Mouse (Mus musculus) midbrain, postnatal 0 days (tissue): Measurements from ENCODE around the gene Olfr107. TPM values are rescaled to one million over a fixed set of nuclear protein-coding genes. Genes with fewer than 3 reads are reported as not detected.

Experiments
- ATAC-seq: fragments of 200-750 bp; cut with Nextera tagmentation; 2 replicates; pipeline ENCODE4 v1.8.0; 2017; ENCODE audit warnings: moderate number of reproducible peaks, mild to moderate bottlenecking, moderate TSS enrichment, moderate library complexity; ENCODE audit not compliant: low FRiP score
- DNase-seq: peaks from one replicate; pipeline ENCODE4 v3.0.0-alpha.2; 2015; ENCODE audit warnings: low spot score
- H3K27ac ChIP-seq: fragments of 300-500 bp; sonication (generic); 2 replicates; pipeline ENCODE4 v1.5.1; 2014; ENCODE audit warnings: low read depth, mild to moderate bottlenecking, low read length, mixed read lengths
- H3K27me3 ChIP-seq: fragments of 300-500 bp; sonication (generic); 2 replicates; pipeline ENCODE4 v1.6.1; 2014; ENCODE audit warnings: low read length, control low read depth, mixed read lengths; ENCODE audit not compliant: insufficient read depth
- H3K36me3 ChIP-seq: fragments of 300-500 bp; sonication (generic); 2 replicates; pipeline ENCODE4 v1.6.1; 2014; ENCODE audit warnings: low read length, control low read depth, mixed read lengths; ENCODE audit not compliant: insufficient read depth
- H3K4me1 ChIP-seq: fragments of 300-500 bp; sonication (generic); 2 replicates; pipeline ENCODE4 v1.6.1; 2014; ENCODE audit warnings: mild to moderate bottlenecking, control low read depth, antibody characterized with exemption, low read length, mixed read lengths; ENCODE audit not compliant: insufficient read depth
- H3K4me2 ChIP-seq: fragments of 300-500 bp; sonication (generic); 2 replicates; pipeline ENCODE4 v1.6.1; 2014; ENCODE audit warnings: low read depth, mild to moderate bottlenecking, low read length, mixed read lengths; ENCODE audit not compliant: poor library complexity, severe bottlenecking
- H3K4me3 ChIP-seq: fragments of 300-500 bp; sonication (generic); 2 replicates; pipeline ENCODE4 v1.5.1; 2014; ENCODE audit warnings: low read depth, mild to moderate bottlenecking, low read length, moderate library complexity
- H3K9ac ChIP-seq: fragments of 300-500 bp; sonication (generic); replicated peaks from 2 replicates; pipeline ENCODE4 v1.6.1; 2014; ENCODE audit warnings: mild to moderate bottlenecking, low read length, moderate library complexity, mixed read lengths; ENCODE audit not compliant: poor library complexity, severe bottlenecking
- H3K9me3 ChIP-seq: fragments of 300-500 bp; sonication (generic); 2 replicates; pipeline ENCODE4 v1.6.1; 2016; ENCODE audit warnings: low read length, control low read depth
- CTCF ChIP-seq: IDR thresholded peaks from 2 replicates; pipeline ENCODE4 v1.5.1; 2016; ENCODE audit warnings: antibody characterized with exemption, mild to moderate bottlenecking
- WGBS: fragments of 180-500 bp; shearing (Covaris S2); extraction: QIAGEN DNeasy Blood & Tissue Kit; methylation state at CpG from one replicate; pipeline ENCODE4 v1.1.7; 2014; 5-methylcytosine and 5-hydroxymethylcytosine counted together
- polyA plus RNA-seq: library from polyadenylated mRNA; unstranded; fragments of >200 nt; fragmentation: Nextera tagmentation; extraction: Ambion mirVana; gene quantifications from 2 replicates; pipeline ENCODE4 v1.2.1, GENCODE M21; 2015
- total RNA-seq: library from RNA; depleted of rRNA; stranded (reverse); fragments of >200 nt; gene quantifications from 2 replicates; pipeline ENCODE4 v1.2.3, GENCODE M21; 2014; rRNA removed

Gene Olfr107
- total RNA-seq (not detected in 2 replicates), polyA plus RNA-seq (not detected in 2 replicates)

DNA sequence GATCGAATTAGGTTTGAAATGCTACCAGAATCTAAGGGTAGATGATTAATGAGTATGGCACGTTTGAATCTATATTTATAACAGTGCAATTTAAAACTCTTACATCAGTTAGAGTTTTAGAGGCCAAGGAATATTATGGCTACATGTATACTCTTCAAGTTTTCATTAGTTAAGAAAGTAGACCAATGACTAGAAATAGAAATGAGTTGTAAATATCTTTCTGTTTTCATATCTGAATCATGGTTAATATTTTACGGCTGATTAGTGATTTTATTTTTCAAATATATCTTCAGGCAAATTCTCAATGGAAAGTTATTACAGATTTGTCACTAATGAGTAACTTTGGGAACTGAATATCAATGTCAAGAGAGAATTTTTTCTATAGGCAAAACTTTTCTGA is at the start of gene Olfr107:
TSS of gene Olfr107 (plus strand) at position 301 of the 400 bp plus-strand sequence.
- no peak for DNase-seq
- no peak within 1 kb of the TSS for H3K27ac ChIP-seq
- TF ChIP-seq CTCF: no peak
- ATAC-seq: no peak
- WGBS: 84% methylated on average over 3 of the region's 3 CpGs
- no peak within 1 kb of the TSS for H3K9ac ChIP-seq
- H3K4me3 ChIP-seq: no peak within 1 kb of the TSS
- H3K4me2 ChIP-seq: no peak within 1 kb of the TSS
- H3K36me3 ChIP-seq: no peaks in the 10 kb centered on the region
- no peaks in the 10 kb centered on the region for H3K27me3 ChIP-seq
- H3K4me1 ChIP-seq: no peaks in the 10 kb centered on the region
- H3K9me3 ChIP-seq: no peaks in the 10 kb centered on the region

DNA sequence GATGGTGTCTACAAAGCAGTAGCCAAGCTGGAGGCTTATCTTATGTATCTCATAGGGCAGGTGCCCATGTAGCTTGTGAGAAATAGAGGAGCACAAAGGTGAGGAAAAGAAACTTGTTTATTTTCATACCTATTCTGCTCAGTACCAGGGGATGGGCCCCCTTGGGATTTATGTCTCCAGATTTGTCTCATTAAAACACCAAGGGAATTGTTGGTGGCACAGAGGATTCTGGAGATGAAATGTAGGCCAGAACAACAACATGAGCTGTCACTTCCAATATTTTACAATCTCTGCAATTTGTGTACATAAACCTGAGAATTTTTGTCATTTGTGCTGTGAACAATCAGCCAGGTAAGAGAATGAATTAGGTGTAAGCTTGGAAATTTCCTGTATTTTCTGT is 39.7 kb upstream of the Olfr107 start, which contains the start of gene Olfr104-ps:
TSS of gene Olfr104-ps (plus strand) at position 301 of the 400 bp plus-strand sequence.
- no peak for TF ChIP-seq CTCF
- no peak within 1 kb of the TSS for H3K27ac ChIP-seq
- no peak for ATAC-seq

DNA sequence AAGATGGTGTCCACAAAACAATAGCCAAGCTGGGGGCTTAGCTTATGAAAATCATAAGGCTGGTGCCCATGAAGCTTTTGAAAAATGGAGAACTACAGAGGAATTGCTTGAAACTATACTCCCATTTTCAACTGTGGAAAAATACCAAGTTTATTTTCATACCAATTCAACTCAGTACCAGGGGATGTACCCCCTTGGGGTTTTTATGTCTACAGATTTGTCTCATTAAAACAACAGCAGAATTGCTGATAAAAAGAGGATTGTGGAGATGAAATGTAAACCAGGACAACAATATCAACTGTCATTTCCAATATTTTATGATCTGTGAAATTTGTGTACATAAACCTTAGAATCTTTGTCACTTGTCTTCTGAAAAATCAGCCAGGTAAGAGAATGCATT is 20.3 kb upstream of the Olfr107 start, which contains the start of gene Olfr105-ps:
TSS of gene Olfr105-ps (plus strand) at position 301 of the 400 bp plus-strand sequence.
- no peaks in the 10 kb centered on the region for H3K27me3 ChIP-seq
- H3K4me3 ChIP-seq: no peak within 1 kb of the TSS
- no peak within 1 kb of the TSS for H3K27ac ChIP-seq
- H3K9ac ChIP-seq: no peak within 1 kb of the TSS
- ATAC-seq (no peak), DNase-seq (no peak)
- no peaks in the 10 kb centered on the region for H3K36me3 ChIP-seq
- TF ChIP-seq CTCF: no peak
- no peaks in the 10 kb centered on the region for H3K9me3 ChIP-seq
- H3K4me1 ChIP-seq: no peaks in the 10 kb centered on the region
- H3K4me2 ChIP-seq: no peak within 1 kb of the TSS

More for the DNA sequence above, 39.7 kb upstream of the Olfr107 start, which contains the start of gene Olfr104-ps:
- Histone ChIP-seq H3K4me2 (no peak within 1 kb of the TSS), H3K27me3 (no peaks in the 10 kb centered on the region), H3K9ac (no peak within 1 kb of the TSS), H3K9me3 (no peaks in the 10 kb centered on the region), H3K4me1 (no peaks in the 10 kb centered on the region), H3K36me3 (no peaks in the 10 kb centered on the region), H3K4me3 (no peak within 1 kb of the TSS)
- no peak for DNase-seq

DNA sequence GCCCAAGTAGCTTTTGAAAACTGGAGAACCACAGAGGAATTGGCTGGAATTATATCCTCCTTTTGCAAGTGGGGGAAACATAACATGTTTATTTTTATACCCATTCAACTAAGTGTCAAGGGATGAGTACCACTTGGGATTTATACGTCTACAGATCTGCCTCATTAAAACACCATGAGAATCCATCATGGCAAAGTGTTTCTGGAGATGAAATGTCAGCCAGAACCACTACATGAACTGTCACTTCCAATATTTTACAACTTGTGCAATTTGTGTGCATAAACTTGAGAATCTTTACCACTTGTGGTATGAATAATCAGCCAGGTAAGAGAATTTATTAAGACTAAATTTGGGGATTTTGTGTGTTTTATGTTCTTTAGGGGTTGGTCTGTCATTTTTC is 8.9 kb upstream of the Olfr107 start, which contains the start of gene Olfr106-ps:
TSS of gene Olfr106-ps (plus strand) at position 301 of the 400 bp plus-strand sequence.
- no peaks in the 10 kb centered on the region for H3K27me3 ChIP-seq
- 64% methylated on average over 1 of the region's 1 CpGs for WGBS
- H3K4me3 ChIP-seq: no peak within 1 kb of the TSS
- no peak within 1 kb of the TSS for H3K9ac ChIP-seq
- DNase-seq: no peak
- no peak for ATAC-seq
- H3K4me2 ChIP-seq: no peak within 1 kb of the TSS
- H3K27ac ChIP-seq: no peak within 1 kb of the TSS
- no peak for TF ChIP-seq CTCF
- H3K36me3 ChIP-seq: no peaks in the 10 kb centered on the region
- H3K9me3 ChIP-seq: no peaks in the 10 kb centered on the region
- no peaks in the 10 kb centered on the region for H3K4me1 ChIP-seq

DNA sequence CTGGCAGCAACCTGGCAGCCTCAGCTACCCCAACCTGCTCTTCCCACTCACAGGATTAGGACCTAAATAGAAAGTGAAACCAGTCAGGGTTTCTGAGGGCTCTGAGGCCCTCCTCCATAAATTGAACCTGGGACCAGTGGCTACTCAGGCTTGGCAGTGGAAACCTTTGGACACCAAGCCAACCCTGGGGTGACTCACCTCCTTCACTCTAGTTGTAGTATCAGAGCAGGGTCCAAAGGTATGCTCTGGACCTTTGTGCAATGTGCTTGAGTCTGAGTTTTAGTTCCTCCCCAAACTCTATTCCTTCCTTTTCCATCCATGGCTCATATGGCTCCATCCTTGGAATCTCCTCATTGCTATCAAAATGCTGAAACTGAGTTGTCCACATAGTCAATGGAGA is 14.4 kb downstream of the Olfr107 start:
- no peak for TF ChIP-seq CTCF
- Histone ChIP-seq H3K9me3 (no peaks in the 10 kb centered on the region), H3K9ac (no peak overlapping the region), H3K27ac (no peak overlapping the region), H3K4me1 (no peaks in the 10 kb centered on the region), H3K4me3 (no peak overlapping the region), H3K27me3 (no peaks in the 10 kb centered on the region), H3K4me2 (no peak overlapping the region), H3K36me3 (no peaks in the 10 kb centered on the region)
- DNase-seq (no peak), ATAC-seq (no peak)

DNA sequence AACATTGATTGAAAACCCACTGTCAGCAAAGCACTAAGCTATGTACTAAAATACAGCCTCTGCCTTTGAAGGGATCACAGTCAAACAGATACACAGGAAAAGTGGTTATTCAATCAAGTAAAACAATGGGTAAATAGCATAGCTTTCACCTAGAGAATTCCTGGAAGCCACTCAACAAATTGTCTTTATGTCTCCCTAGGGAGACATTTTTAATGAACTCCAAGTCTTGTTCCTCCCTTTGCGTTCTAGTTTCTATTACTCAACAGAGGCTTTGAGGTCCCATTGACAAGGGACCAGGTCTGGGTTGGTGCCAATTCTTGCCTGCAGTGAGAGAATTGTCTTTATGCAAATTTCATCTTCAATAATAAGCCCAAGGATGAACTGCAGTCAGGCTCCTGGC is 46.2 kb downstream of the Olfr107 start, which contains the start of gene Olfr108:
TSS of gene Olfr108 (plus strand) at position 301 of the 400 bp plus-strand sequence.
- WGBS: 80% methylated on average over 1 of the region's 1 CpGs
- H3K27me3 ChIP-seq: no peaks in the 10 kb centered on the region
- no peak for TF ChIP-seq CTCF
- ATAC-seq (no peak), DNase-seq (no peak)
- H3K27ac ChIP-seq: no peak within 1 kb of the TSS
- no peaks in the 10 kb centered on the region for H3K4me1 ChIP-seq
- H3K4me2 ChIP-seq: no peak within 1 kb of the TSS
- H3K9me3 ChIP-seq: no peaks in the 10 kb centered on the region
- H3K9ac ChIP-seq: no peak within 1 kb of the TSS
- H3K36me3 ChIP-seq: no peaks in the 10 kb centered on the region
- H3K4me3 ChIP-seq: no peak within 1 kb of the TSS

Other genes with a start within 250 kb of the Olfr107 start
- gene Olfr93, start 237.7 kb upstream of the Olfr107 start, total RNA-seq: not detected in 2 replicates
- gene Olfr93, start 237.7 kb upstream of the Olfr107 start, polyA plus RNA-seq: not detected in 2 replicates
- gene Ubd, start 205.3 kb upstream of the Olfr107 start, total RNA-seq: not detected in 2 replicates
- gene Ubd, start 205.3 kb upstream of the Olfr107 start, polyA plus RNA-seq: not detected in 2 replicates
- gene Olfr94, start 198.2 kb upstream of the Olfr107 start, total RNA-seq: not detected in 2 replicates
- gene Olfr94, start 198.2 kb upstream of the Olfr107 start, polyA plus RNA-seq: not detected in 2 replicates
- gene Olfr95, start 186.1 kb upstream of the Olfr107 start, total RNA-seq: not detected in 2 replicates
- gene Olfr95, start 186.1 kb upstream of the Olfr107 start, polyA plus RNA-seq: 0.02 TPM in 1 of 2 replicates, not detected in the other
- gene Olfr96, start 179.1 kb upstream of the Olfr107 start, total RNA-seq: not detected in 2 replicates
- gene Olfr96, start 179.1 kb upstream of the Olfr107 start, polyA plus RNA-seq: not detected in 2 replicates
- not detected in 2 replicates for gene Olfr97, start 161.9 kb upstream of the Olfr107 start, total RNA-seq
- not detected in 2 replicates for gene Olfr97, start 161.9 kb upstream of the Olfr107 start, polyA plus RNA-seq
- gene Olfr98, start 135.5 kb upstream of the Olfr107 start, total RNA-seq: not detected in 2 replicates
- not detected in 2 replicates for gene Olfr98, start 135.5 kb upstream of the Olfr107 start, polyA plus RNA-seq
- gene H2-M3, start 129.0 kb upstream of the Olfr107 start, total RNA-seq: 1.6 TPM in 2 replicates
- 2.5 and 2.6 TPM in 2 replicates for gene H2-M3, start 129.0 kb upstream of the Olfr107 start, polyA plus RNA-seq
- gene Olfr99, start 115.8 kb upstream of the Olfr107 start, total RNA-seq: not detected in 2 replicates
- gene Olfr99, start 115.8 kb upstream of the Olfr107 start, polyA plus RNA-seq: not detected in 2 replicates
- not detected in 2 replicates for gene Olfr101, start 94.9 kb upstream of the Olfr107 start, total RNA-seq
- gene Olfr101, start 94.9 kb upstream of the Olfr107 start, polyA plus RNA-seq: not detected in 2 replicates
- gene Olfr102, start 82.2 kb upstream of the Olfr107 start, total RNA-seq: not detected in 2 replicates
- gene Olfr102, start 82.2 kb upstream of the Olfr107 start, polyA plus RNA-seq: not detected in 2 replicates
- gene Olfr103, start 59.5 kb upstream of the Olfr107 start, total RNA-seq: not detected in 2 replicates
- gene Olfr103, start 59.5 kb upstream of the Olfr107 start, polyA plus RNA-seq: not detected in 2 replicates
- gene Olfr104-ps, start 39.6 kb upstream of the Olfr107 start, total RNA-seq: 0.33 TPM in 1 of 2 replicates, not detected in the other
- not detected in 2 replicates for gene Olfr104-ps, start 39.6 kb upstream of the Olfr107 start, polyA plus RNA-seq
- not detected in 2 replicates for gene Olfr105-ps, start 20.2 kb upstream of the Olfr107 start, total RNA-seq
- gene Olfr105-ps, start 20.2 kb upstream of the Olfr107 start, polyA plus RNA-seq: not detected in 2 replicates
- gene Olfr106-ps, start 8.8 kb upstream of the Olfr107 start, total RNA-seq: not detected in 2 replicates
- not detected in 2 replicates for gene Olfr106-ps, start 8.8 kb upstream of the Olfr107 start, polyA plus RNA-seq
- not detected in 2 replicates for gene Olfr108, start 46.3 kb downstream of the Olfr107 start, total RNA-seq
- gene Olfr108, start 46.3 kb downstream of the Olfr107 start, polyA plus RNA-seq: not detected in 2 replicates
- gene Olfr109, start 59.7 kb downstream of the Olfr107 start, total RNA-seq: not detected in 2 replicates
- gene Olfr109, start 59.7 kb downstream of the Olfr107 start, polyA plus RNA-seq: not detected in 2 replicates
- gene H2-M2, start 84.3 kb downstream of the Olfr107 start, total RNA-seq: not detected in 2 replicates
- not detected in 2 replicates for gene H2-M2, start 84.3 kb downstream of the Olfr107 start, polyA plus RNA-seq
- not detected in 2 replicates for gene Olfr110, start 93.2 kb downstream of the Olfr107 start, total RNA-seq
- not detected in 2 replicates for gene Olfr110, start 93.2 kb downstream of the Olfr107 start, polyA plus RNA-seq
- 0.14 TPM in 1 of 2 replicates, not detected in the other for gene Olfr111, start 108.8 kb downstream of the Olfr107 start, total RNA-seq
- not detected in 2 replicates for gene Olfr111, start 108.8 kb downstream of the Olfr107 start, polyA plus RNA-seq
- gene Olfr112, start 170.2 kb downstream of the Olfr107 start, total RNA-seq: not detected in 2 replicates
- not detected in 2 replicates for gene Olfr112, start 170.2 kb downstream of the Olfr107 start, polyA plus RNA-seq
- not detected in 2 replicates for gene Olfr113, start 178.4 kb downstream of the Olfr107 start, total RNA-seq
- gene Olfr113, start 178.4 kb downstream of the Olfr107 start, polyA plus RNA-seq: not detected in 2 replicates
- not detected in 2 replicates for gene Olfr114, start 193.5 kb downstream of the Olfr107 start, total RNA-seq
- not detected in 2 replicates for gene Olfr114, start 193.5 kb downstream of the Olfr107 start, polyA plus RNA-seq
- gene Olfr115, start 227.9 kb downstream of the Olfr107 start, total RNA-seq: not detected in 2 replicates
- gene Olfr115, start 227.9 kb downstream of the Olfr107 start, polyA plus RNA-seq: not detected in 2 replicates
- gene Olfr116, start 228.0 kb downstream of the Olfr107 start, total RNA-seq: not detected in 2 replicates
- not detected in 2 replicates for gene Olfr116, start 228.0 kb downstream of the Olfr107 start, polyA plus RNA-seq